Mouse (Mus musculus) liver, postnatal 0 days (tissue): ENCODE data around the gene Selenom.

Experiments
- CTCF ChIP-seq: sonication (generic); IDR thresholded peaks from 2 replicates; pipeline ENCODE4 v1.5.1; 2016; ENCODE audit warnings: antibody characterized with exemption, low read depth
- EP300 ChIP-seq: IDR thresholded peaks from 2 replicates; pipeline ENCODE4 v1.6.1; 2016; ENCODE audit warnings: antibody characterized with exemption, low read depth, mild to moderate bottlenecking

- TF ChIP-seq CTCF, result no peak
- no peak for TF ChIP-seq EP300
Measured at GRCm38 (mm10) chr11:3557852-3558251, 43.4 kb downstream of the Selenom start.
